Mouse (Mus musculus) CH12.LX (cell line): ENCODE measurements around the gene Ndufv1. TPM values are rescaled to one million over a fixed set of nuclear protein-coding genes. Genes with fewer than 3 reads are reported as not detected.

Experiments
- DNase-seq: peaks from one replicate; pipeline ENCODE4 v3.0.0-alpha.2; 2013; ENCODE audit errors: extremely low read depth
- H3K27ac ChIP-seq: 2 replicates; pipeline ENCODE4 v1.5.1; 2012; ENCODE audit warnings: low read depth, mild to moderate bottlenecking, control low read depth, moderate library complexity; ENCODE audit not compliant: insufficient read depth
- H3K27me3 ChIP-seq: replicated peaks from 2 replicates; pipeline ENCODE3; 2012; ENCODE audit warnings: inconsistent platforms
- H3K36me3 ChIP-seq, 2 experiments: replicated peaks in 1 of 2; 2 replicates each; pipeline versions ENCODE3 to v1.6.1; 2012; ENCODE audit warnings: inconsistent platforms in 1 of 2, low read length in 1 of 2, mild to moderate bottlenecking in 1 of 2, mixed read lengths in 1 of 2, moderate library complexity in 1 of 2; ENCODE audit not compliant: control insufficient read depth in 1 of 2, insufficient read depth in 1 of 2
- H3K4me1 ChIP-seq, 2 experiments: 2 replicates each; pipeline ENCODE4 v1.6.1; 2012; ENCODE audit warnings: inconsistent platforms in 1 of 2, moderate library complexity in 1 of 2; ENCODE audit not compliant: insufficient read depth in 2 of 2, control insufficient read depth in 1 of 2
- H3K4me2 ChIP-seq: 2 replicates; pipeline ENCODE4 v1.6.1; 2012; ENCODE audit warnings: low read depth, mild to moderate bottlenecking, control low read depth; ENCODE audit not compliant: poor library complexity, insufficient read depth, severe bottlenecking
- H3K4me3 ChIP-seq, 3 experiments: fragments of 150-350 bp in 1 of 3; sonication (generic) in 1 of 3; replicated peaks in 1 of 3; 2 replicates each; pipeline versions ENCODE3 to v1.5.1; 2011 to 2012; ENCODE audit warnings: low read depth in 2 of 3, low read length in 2 of 3, mild to moderate bottlenecking in 2 of 3, moderate library complexity in 2 of 3, control low read depth in 1 of 3, improper control_type of control experiment in 1 of 3, inconsistent platforms in 1 of 3, mixed read lengths in 1 of 3; ENCODE audit not compliant: poor library complexity in 1 of 3
- H3K79me2 ChIP-seq: replicated peaks from 2 replicates; pipeline ENCODE4 v1.6.1; 2012; ENCODE audit warnings: mild to moderate bottlenecking, moderate library complexity; ENCODE audit not compliant: control insufficient read depth, poor library complexity, insufficient read depth, severe bottlenecking; ENCODE audit errors: extremely low read depth
- H3K9ac ChIP-seq: 2 replicates; pipeline ENCODE4 v1.6.1; 2012; ENCODE audit warnings: low read depth, mild to moderate bottlenecking, control low read depth, moderate library complexity; ENCODE audit not compliant: insufficient read depth
- H3K9me3 ChIP-seq: replicated peaks from 2 replicates; pipeline ENCODE3; 2012; ENCODE audit warnings: low read length, inconsistent platforms, mixed read lengths
- CHD2 ChIP-seq: IDR thresholded peaks from 2 replicates; pipeline ENCODE4 v1.6.1; 2011; ENCODE audit warnings: low read length, improper control_type of control experiment
- CTCF ChIP-seq, 2 experiments: IDR thresholded peaks in 1 of 2; conservative IDR thresholded peaks in 1 of 2; 2 replicates each; pipeline ENCODE4 v1.5.1; 2011 to 2012; ENCODE audit warnings: low read depth in 2 of 2, low read length in 2 of 2, improper control_type of control experiment in 1 of 2, inconsistent platforms in 1 of 2, mild to moderate bottlenecking in 1 of 2, moderate library complexity in 1 of 2
- E2F4 ChIP-seq: IDR thresholded peaks from 2 replicates; pipeline ENCODE4 v1.6.1; 2011; ENCODE audit warnings: low read depth, low read length, improper control_type of control experiment; ENCODE audit not compliant: insufficient replicate concordance
- EP300 ChIP-seq: IDR thresholded peaks from 2 replicates; pipeline ENCODE4 v1.6.1; 2011; ENCODE audit warnings: low read length, improper control_type of control experiment
- ETS1 ChIP-seq: conservative IDR thresholded peaks from 2 replicates; pipeline ENCODE4 v1.6.1; 2012; ENCODE audit warnings: low read depth, mild to moderate bottlenecking, inconsistent platforms, low read length, improper control_type of control experiment, moderate library complexity
- GABPA ChIP-seq: IDR thresholded peaks from 2 replicates; pipeline ENCODE4 v1.6.1; 2012; ENCODE audit warnings: low read depth, low read length, improper control_type of control experiment, inconsistent platforms; ENCODE audit not compliant: insufficient replicate concordance
- HCFC1 ChIP-seq: IDR thresholded peaks from 2 replicates; pipeline ENCODE4 v1.6.1; 2012; ENCODE audit warnings: low read depth, mild to moderate bottlenecking, inconsistent platforms, low read length, improper control_type of control experiment
- JUN ChIP-seq: IDR thresholded peaks from 2 replicates; pipeline ENCODE4 v1.6.1; 2011; ENCODE audit warnings: low read depth, mild to moderate bottlenecking, low read length, improper control_type of control experiment, moderate library complexity; ENCODE audit not compliant: insufficient read depth
- JUND ChIP-seq: conservative IDR thresholded peaks from 2 replicates; pipeline ENCODE4 v1.6.1; 2011; ENCODE audit warnings: low read depth, low read length, improper control_type of control experiment
- KAT2A ChIP-seq: IDR thresholded peaks from 2 replicates; pipeline ENCODE4 v1.6.1; 2012; ENCODE audit warnings: low read length, improper control_type of control experiment, inconsistent platforms; ENCODE audit not compliant: insufficient replicate concordance
- MAX ChIP-seq: IDR thresholded peaks from 2 replicates; pipeline ENCODE4 v1.6.1; 2011; ENCODE audit warnings: low read length, improper control_type of control experiment
- MAZ ChIP-seq: IDR thresholded peaks from 2 replicates; pipeline ENCODE4 v1.6.1; 2012; ENCODE audit warnings: low read depth, mild to moderate bottlenecking, inconsistent platforms, low read length, improper control_type of control experiment, moderate library complexity
- MXI1 ChIP-seq: IDR thresholded peaks from 2 replicates; pipeline ENCODE4 v1.6.1; 2011; ENCODE audit warnings: mild to moderate bottlenecking, low read depth, low read length, improper control_type of control experiment
- NELFE ChIP-seq: IDR thresholded peaks from 2 replicates; pipeline ENCODE4 v1.6.1; 2011; ENCODE audit warnings: low read depth, low read length, improper control_type of control experiment
- SMC3 ChIP-seq: IDR thresholded peaks from 2 replicates; pipeline ENCODE4 v1.6.1; 2011; ENCODE audit warnings: low read depth, low read length, improper control_type of control experiment
- ZC3H11A ChIP-seq: IDR thresholded peaks from 2 replicates; pipeline ENCODE4 v1.6.1; 2012; ENCODE audit warnings: low read depth, mild to moderate bottlenecking, inconsistent platforms, low read length, improper control_type of control experiment
- ZMIZ1 ChIP-seq: IDR thresholded peaks from 2 replicates; pipeline ENCODE4 v1.6.1; 2012; ENCODE audit warnings: low read depth, mild to moderate bottlenecking, inconsistent platforms, low read length, improper control_type of control experiment
- dilution Hi-C: fragments of 300-500 bp; cut with MboI; formaldehyde crosslinking; loops from 2 replicates; pipeline ENCODE4 v1.14.3; 2020; ENCODE audit warnings: low sequenced_read_pairs; ENCODE audit not compliant: extremely low pct_unique_long_range_greater_than_20kb, extremely low pct_ligation_motif_present
- in situ Hi-C: fragments of 300-500 bp; cut with MboI; formaldehyde crosslinking; loops from 3 replicates; pipeline ENCODE4 v1.14.3; 2019; ENCODE audit warnings: low sequenced_read_pairs, low pct_ligation_motif_present, low pct_unique_long_range_greater_than_20kb, mixed read lengths
- polyA plus RNA-seq: library from polyadenylated mRNA; unstranded; fragments of >175 nt; gene quantifications from 2 replicates; pipeline ENCODE4 v1.2.1, GENCODE M21; 2012; ENCODE audit warnings: low read depth; ENCODE audit not compliant: insufficient read length
- total RNA-seq, 2 experiments: library from RNA; depleted of rRNA; stranded (reverse); fragments of 300-350 nt in 1 of 2; fragments of >200 nt in 1 of 2; gene quantifications; 2 replicates each; pipeline ENCODE4 v1.2.3; 2012 to 2014

Ndufv1 gene
- total and polyA plus RNA-seq, 3 experiments = 119 to 183 (median 133) TPM

GRCm38 (mm10) chr19:3958470-3958869 lies 54.1 kb downstream of the Ndufv1 start, which contains the start of gene Aldh3b3:
TSS of gene Aldh3b3 (plus strand) at chr19:3958645.
- H3K27ac ChIP-seq = no peak within 1 kb of the TSS
- TF ChIP-seq CHD2 = no peak
- TF ChIP-seq HCFC1 = no peak
- no peak for TF ChIP-seq EP300
- TF ChIP-seq ETS1 = no peak
- no peak for TF ChIP-seq MAX
- TF ChIP-seq MAZ = no peak
- TF ChIP-seq KAT2A = no peak
- no peak for TF ChIP-seq GABPA
- no peak for TF ChIP-seq CTCF (conservative IDR thresholded peaks at IDR 0.05 in 1 of 2, IDR thresholded peaks at IDR 0.05 in 1 of 2; ENCODE audit: low read depth in 2 of 2, low read length in 2 of 2)
- TF ChIP-seq SMC3 = no peak
- no peak for TF ChIP-seq E2F4
- no peak for TF ChIP-seq JUND
- TF ChIP-seq JUN = no peak
- no peak for TF ChIP-seq ZC3H11A
- TF ChIP-seq NELFE = no peak
- TF ChIP-seq ZMIZ1 = no peak
- no peak for TF ChIP-seq MXI1
- TF ChIP-seq, all 38 proteins: peak for 0
- Histone ChIP-seq H3K4me1 (peaks cover 2 to 9% of the 10 kb centered on the region in 2 experiments; a peak in 2 of 4 replicates), H3K79me2 (no peaks in the 10 kb centered on the region), H3K9ac (no peak within 1 kb of the TSS), H3K9me3 (no peaks in the 10 kb centered on the region), H3K36me3 (no peaks in the 10 kb centered on the region), H3K4me3 (no peak within 1 kb of the TSS), H3K4me2 (no peak within 1 kb of the TSS), H3K27me3 (no peaks in the 10 kb centered on the region)
- in situ Hi-C loops = no loop called here
- DNase-seq = no peak
- dilution Hi-C loops = no loop called here

Other genes starting within 250 kb of the Ndufv1 start
Only the 20 nearest of the 32 such genes appear.
- gene Tcirg1, start 105.7 kb downstream of the Ndufv1 start, total RNA-seq (2012; rRNA removed) = 46.6 and 53.2 TPM in 2 replicates
- 48.5 and 51.6 TPM in 2 replicates for gene Tcirg1, start 105.7 kb downstream of the Ndufv1 start, total RNA-seq (2014; rRNA removed)
- gene Tcirg1, start 105.7 kb downstream of the Ndufv1 start, polyA plus RNA-seq = 62.8 and 67.2 TPM in 2 replicates
- gene Ndufs8, start 100.0 kb downstream of the Ndufv1 start, total RNA-seq (2012; rRNA removed) = 216 TPM in 2 replicates
- 196 and 248 TPM in 2 replicates for gene Ndufs8, start 100.0 kb downstream of the Ndufv1 start, total RNA-seq (2014; rRNA removed)
- 182 and 195 TPM in 2 replicates for gene Ndufs8, start 100.0 kb downstream of the Ndufv1 start, polyA plus RNA-seq
- 5.7 and 8.1 TPM in 2 replicates for gene Aldh3b1, start 83.0 kb downstream of the Ndufv1 start, total RNA-seq (2012; rRNA removed)
- 3.7 and 5.9 TPM in 2 replicates for gene Aldh3b1, start 83.0 kb downstream of the Ndufv1 start, total RNA-seq (2014; rRNA removed)
- gene Aldh3b1, start 83.0 kb downstream of the Ndufv1 start, polyA plus RNA-seq = 7.4 and 8.1 TPM in 2 replicates
- 77.9 and 84.7 TPM in 2 replicates for gene Unc93b1, start 77.6 kb downstream of the Ndufv1 start, total RNA-seq (2012; rRNA removed)
- gene Unc93b1, start 77.6 kb downstream of the Ndufv1 start, total RNA-seq (2014; rRNA removed) = 72.7 and 82.3 TPM in 2 replicates
- 105 and 117 TPM in 2 replicates for gene Unc93b1, start 77.6 kb downstream of the Ndufv1 start, polyA plus RNA-seq
- gene Aldh3b3, start 54.2 kb downstream of the Ndufv1 start, total RNA-seq (2012; rRNA removed) = not detected in 2 replicates
- gene Aldh3b3, start 54.2 kb downstream of the Ndufv1 start, total RNA-seq (2014; rRNA removed) = not detected in 2 replicates
- not detected in 2 replicates for gene Aldh3b3, start 54.2 kb downstream of the Ndufv1 start, polyA plus RNA-seq
- gene Aldh3b2, start 40.5 kb downstream of the Ndufv1 start, total RNA-seq (2012; rRNA removed) = not detected in 2 replicates
- gene Aldh3b2, start 40.5 kb downstream of the Ndufv1 start, total RNA-seq (2014; rRNA removed) = not detected in 2 replicates
- gene Aldh3b2, start 40.5 kb downstream of the Ndufv1 start, polyA plus RNA-seq = not detected in 2 replicates
- 0.25 TPM in 1 of 2 replicates, not detected in the other for gene Acy3, start 26.2 kb downstream of the Ndufv1 start, total RNA-seq (2012; rRNA removed)
- not detected in 2 replicates for gene Acy3, start 26.2 kb downstream of the Ndufv1 start, total RNA-seq (2014; rRNA removed)
- gene Acy3, start 26.2 kb downstream of the Ndufv1 start, polyA plus RNA-seq = 0.29 and 0.83 TPM in 2 replicates
- not detected in 2 replicates for gene Tbx10, start 20.1 kb downstream of the Ndufv1 start, total RNA-seq (2012; rRNA removed)
- not detected in 2 replicates for gene Tbx10, start 20.1 kb downstream of the Ndufv1 start, total RNA-seq (2014; rRNA removed)
- gene Tbx10, start 20.1 kb downstream of the Ndufv1 start, polyA plus RNA-seq = not detected in 2 replicates
- gene Nudt8, start 12.2 kb downstream of the Ndufv1 start, total RNA-seq (2012; rRNA removed) = 31.4 and 36.3 TPM in 2 replicates
- 31.7 and 40.2 TPM in 2 replicates for gene Nudt8, start 12.2 kb downstream of the Ndufv1 start, total RNA-seq (2014; rRNA removed)
- 24.7 and 28.2 TPM in 2 replicates for gene Nudt8, start 12.2 kb downstream of the Ndufv1 start, polyA plus RNA-seq
- gene Gm49405, start 12.2 kb downstream of the Ndufv1 start, total RNA-seq (2012; rRNA removed) = 2.0 and 2.1 TPM in 2 replicates
- gene Gm49405, start 12.2 kb downstream of the Ndufv1 start, total RNA-seq (2014; rRNA removed) = 0.99 and 1.1 TPM in 2 replicates
- 2.7 and 3.3 TPM in 2 replicates for gene Gm49405, start 12.2 kb downstream of the Ndufv1 start, polyA plus RNA-seq
- 4.4 and 5.2 TPM in 2 replicates for gene Doc2g, start 9.5 kb downstream of the Ndufv1 start, total RNA-seq (2012; rRNA removed)
- gene Doc2g, start 9.5 kb downstream of the Ndufv1 start, total RNA-seq (2014; rRNA removed) = 2.1 and 2.7 TPM in 2 replicates
- gene Doc2g, start 9.5 kb downstream of the Ndufv1 start, polyA plus RNA-seq = 5.7 and 6.4 TPM in 2 replicates
- 529 and 544 TPM in 2 replicates for gene Gstp1, start 25.2 kb upstream of the Ndufv1 start, total RNA-seq (2012; rRNA removed)
- gene Gstp1, start 25.2 kb upstream of the Ndufv1 start, total RNA-seq (2014; rRNA removed) = 333 and 343 TPM in 2 replicates
- 468 and 696 TPM in 2 replicates for gene Gstp1, start 25.2 kb upstream of the Ndufv1 start, polyA plus RNA-seq
- gene Gstp2, start 33.2 kb upstream of the Ndufv1 start, total RNA-seq (2012; rRNA removed) = 6.0 and 21.1 TPM in 2 replicates
- gene Gstp2, start 33.2 kb upstream of the Ndufv1 start, total RNA-seq (2014; rRNA removed) = not detected in 2 replicates
- gene Gstp2, start 33.2 kb upstream of the Ndufv1 start, polyA plus RNA-seq = 1.4 and 2.4 TPM in 2 replicates
- gene Gstp3, start 46.8 kb upstream of the Ndufv1 start, total RNA-seq (2012; rRNA removed) = 0.46 and 1.4 TPM in 2 replicates
- gene Gstp3, start 46.8 kb upstream of the Ndufv1 start, total RNA-seq (2014; rRNA removed) = not detected in 2 replicates
- gene Gstp3, start 46.8 kb upstream of the Ndufv1 start, polyA plus RNA-seq = not detected in 2 replicates
- gene Cabp2, start 68.8 kb upstream of the Ndufv1 start, total RNA-seq (2012; rRNA removed) = not detected in 2 replicates
- gene Cabp2, start 68.8 kb upstream of the Ndufv1 start, total RNA-seq (2014; rRNA removed) = not detected in 2 replicates
- not detected in 2 replicates for gene Cabp2, start 68.8 kb upstream of the Ndufv1 start, polyA plus RNA-seq
- 69.5 and 90.3 TPM in 2 replicates for gene Cdk2ap2, start 84.4 kb upstream of the Ndufv1 start, total RNA-seq (2012; rRNA removed)
- 57.0 and 63.4 TPM in 2 replicates for gene Cdk2ap2, start 84.4 kb upstream of the Ndufv1 start, total RNA-seq (2014; rRNA removed)
- gene Cdk2ap2, start 84.4 kb upstream of the Ndufv1 start, polyA plus RNA-seq = 55.6 and 67.1 TPM in 2 replicates
- 43.8 and 46.1 TPM in 2 replicates for gene Pitpnm1, start 87.2 kb upstream of the Ndufv1 start, total RNA-seq (2012; rRNA removed)
- gene Pitpnm1, start 87.2 kb upstream of the Ndufv1 start, total RNA-seq (2014; rRNA removed) = 14.8 and 15.9 TPM in 2 replicates
- gene Pitpnm1, start 87.2 kb upstream of the Ndufv1 start, polyA plus RNA-seq = 33.3 and 34.7 TPM in 2 replicates
- gene Aip, start 113.1 kb upstream of the Ndufv1 start, total RNA-seq (2012; rRNA removed) = 37.5 and 39.7 TPM in 2 replicates
- 10.8 and 11.7 TPM in 2 replicates for gene Aip, start 113.1 kb upstream of the Ndufv1 start, total RNA-seq (2014; rRNA removed)
- 64.8 and 87.9 TPM in 2 replicates for gene Aip, start 113.1 kb upstream of the Ndufv1 start, polyA plus RNA-seq
- 0.17 and 0.25 TPM in 2 replicates for gene Gpr152, start 127.0 kb upstream of the Ndufv1 start, total RNA-seq (2012; rRNA removed)
- 0.05 TPM in 1 of 2 replicates, not detected in the other for gene Gpr152, start 127.0 kb upstream of the Ndufv1 start, total RNA-seq (2014; rRNA removed)
- gene Gpr152, start 127.0 kb upstream of the Ndufv1 start, polyA plus RNA-seq = 0.71 and 0.82 TPM in 2 replicates
- 2.8 and 3.3 TPM in 2 replicates for gene Cabp4, start 131.2 kb upstream of the Ndufv1 start, total RNA-seq (2012; rRNA removed)
- 6.4 and 6.9 TPM in 2 replicates for gene Cabp4, start 131.2 kb upstream of the Ndufv1 start, total RNA-seq (2014; rRNA removed)
- gene Cabp4, start 131.2 kb upstream of the Ndufv1 start, polyA plus RNA-seq = 11.8 and 14.7 TPM in 2 replicates